Mouse (Mus musculus): Measurements from ENCODE around the gene Prdm1.

GRCm38 (mm10) chr10:44457791-44458533 is 70.3 kb downstream of the Prdm1 start:
- no peak for TF ChIP-seq CTCF (IDR thresholded peaks at IDR 0.05; ENCODE audit: low read depth)
- no peak for TF ChIP-seq EP300 (IDR thresholded peaks at IDR 0.05; ENCODE audit: low read depth)

All from liver, embryonic 14.5 days (tissue).